Mouse (Mus musculus): Measurements from ENCODE around the gene Slc18a2.

GRCm38 (mm10) chr19:59235001-59235400 is 25.7 kb upstream of the Slc18a2 start:
- TF ChIP-seq CTCF (IDR thresholded peaks at IDR 0.05; ENCODE audit: low read depth, low read length) (no peak), POLR2A (IDR thresholded peaks at IDR 0.05; ENCODE audit: extremely low read depth, insufficient read depth, low read length) (no peak)

Measured in liver, adult 2 months (tissue).